Mouse (Mus musculus) ovary, postnatal 10 days (tissue): ENCODE measurements around the gene Cobll1.

Experiments
- DNase-seq: peaks from one replicate; pipeline ENCODE4 v3.0.0; 2022; ENCODE audit warnings: low spot score

Cobll1 gene

GRCm38 (mm10) chr2:65147431-65147830 lies 91.8 kb downstream of the Cobll1 start:
- no peak for DNase-seq

GRCm38 (mm10) chr2:65145421-65146117 lies 93.6 kb downstream of the Cobll1 start:
- no peak for DNase-seq

- DNase-seq = no peak
Measured at GRCm38 (mm10) chr2:65141093-65141661, 98.0 kb downstream of the Cobll1 start.

- no peak for DNase-seq
Measured at GRCm38 (mm10) chr2:65140330-65140922, 98.8 kb downstream of the Cobll1 start.

GRCm38 (mm10) chr2:65139606-65140329 lies 99.4 kb downstream of the Cobll1 start:
- no peak for DNase-seq

GRCm38 (mm10) chr2:65138992-65139391 lies 100.2 kb downstream of the Cobll1 start:
- no peak for DNase-seq

GRCm38 (mm10) chr2:65126141-65126783 lies 112.9 kb downstream of the Cobll1 start:
- no peak for DNase-seq

- DNase-seq = no peak
Measured at GRCm38 (mm10) chr2:65123702-65124101, 115.5 kb downstream of the Cobll1 start.

GRCm38 (mm10) chr2:65121435-65121834 lies 117.8 kb downstream of the Cobll1 start:
- DNase-seq = no peak

- no peak for DNase-seq
Measured at GRCm38 (mm10) chr2:65121012-65121411, 118.2 kb downstream of the Cobll1 start.

GRCm38 (mm10) chr2:65120112-65120511 lies 119.1 kb downstream of the Cobll1 start:
- no peak for DNase-seq

GRCm38 (mm10) chr2:65119667-65120066 lies 119.5 kb downstream of the Cobll1 start:
- no peak for DNase-seq

GRCm38 (mm10) chr2:65119076-65119475 lies 120.1 kb downstream of the Cobll1 start:
- DNase-seq = no peak

GRCm38 (mm10) chr2:65117859-65118258 lies 121.3 kb downstream of the Cobll1 start:
- no peak for DNase-seq

- DNase-seq = no peak
Measured at GRCm38 (mm10) chr2:65116428-65117125, 122.6 kb downstream of the Cobll1 start.

GRCm38 (mm10) chr2:65113191-65113590 lies 126.0 kb downstream of the Cobll1 start:
- no peak for DNase-seq

GRCm38 (mm10) chr2:65104569-65104968 lies 134.6 kb downstream of the Cobll1 start:
- no peak for DNase-seq

GRCm38 (mm10) chr2:65103801-65104200 lies 135.4 kb downstream of the Cobll1 start:
- no peak for DNase-seq

- no peak for DNase-seq
Measured at GRCm38 (mm10) chr2:65101388-65101787, 137.8 kb downstream of the Cobll1 start.

- DNase-seq = no peak
Measured at GRCm38 (mm10) chr2:65100001-65100400, 139.2 kb downstream of the Cobll1 start.

- no peak for DNase-seq
Measured at GRCm38 (mm10) chr2:65095571-65095970, 143.6 kb downstream of the Cobll1 start.

- DNase-seq = no peak
Measured at GRCm38 (mm10) chr2:65093990-65094389, 145.2 kb downstream of the Cobll1 start.
